Mouse (Mus musculus): ENCODE results near the gene Epha6.

Epha6 gene

DNA sequence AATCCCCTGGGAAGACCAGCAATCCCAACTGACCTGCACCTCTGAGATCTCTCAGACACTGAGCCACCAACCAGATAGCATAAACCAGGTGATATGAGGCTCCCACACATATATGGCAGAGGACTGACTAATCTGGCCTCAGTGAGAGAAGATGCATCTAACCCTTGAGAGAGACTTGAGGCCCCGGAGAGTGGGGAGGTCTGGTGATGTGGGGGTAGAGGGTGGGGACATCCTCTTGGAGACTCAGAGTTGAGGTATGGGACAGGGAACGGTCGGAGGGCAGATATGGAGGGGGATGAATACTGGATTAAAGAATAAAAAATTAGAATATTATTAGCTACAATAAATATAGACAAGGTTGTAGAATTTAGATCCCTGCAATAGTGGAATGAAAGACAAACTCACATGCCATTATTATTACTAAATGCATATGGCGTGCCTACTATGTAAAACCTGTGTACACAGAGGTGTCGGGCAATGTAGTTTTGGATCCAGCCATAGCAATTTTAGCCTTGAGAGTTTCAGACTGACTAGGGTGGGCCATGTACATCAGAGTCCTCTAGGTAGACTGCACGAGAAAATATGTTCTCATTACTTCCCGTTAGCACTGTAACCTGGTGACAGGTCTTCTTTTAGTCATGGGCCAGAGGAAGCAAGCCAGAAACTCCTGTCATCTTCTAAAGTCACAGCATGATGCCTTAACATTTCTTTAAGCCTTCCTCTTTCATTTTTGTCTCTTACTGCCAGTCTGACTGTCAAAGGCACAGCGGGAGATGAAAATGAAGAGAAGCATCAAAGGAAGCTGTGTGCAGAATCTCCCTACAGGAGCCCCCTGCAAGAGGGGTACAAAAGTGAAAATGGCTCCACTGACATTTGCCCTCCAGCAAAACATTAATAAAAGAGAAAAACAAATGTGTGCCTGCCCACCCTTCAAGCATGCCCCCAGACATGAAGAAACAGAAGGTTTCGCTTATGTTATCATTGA, 338.7 kb downstream of the Epha6 start:
- DNase-seq (ENCODE audit: low spot score in 2 of 2), result no peak

DNA sequence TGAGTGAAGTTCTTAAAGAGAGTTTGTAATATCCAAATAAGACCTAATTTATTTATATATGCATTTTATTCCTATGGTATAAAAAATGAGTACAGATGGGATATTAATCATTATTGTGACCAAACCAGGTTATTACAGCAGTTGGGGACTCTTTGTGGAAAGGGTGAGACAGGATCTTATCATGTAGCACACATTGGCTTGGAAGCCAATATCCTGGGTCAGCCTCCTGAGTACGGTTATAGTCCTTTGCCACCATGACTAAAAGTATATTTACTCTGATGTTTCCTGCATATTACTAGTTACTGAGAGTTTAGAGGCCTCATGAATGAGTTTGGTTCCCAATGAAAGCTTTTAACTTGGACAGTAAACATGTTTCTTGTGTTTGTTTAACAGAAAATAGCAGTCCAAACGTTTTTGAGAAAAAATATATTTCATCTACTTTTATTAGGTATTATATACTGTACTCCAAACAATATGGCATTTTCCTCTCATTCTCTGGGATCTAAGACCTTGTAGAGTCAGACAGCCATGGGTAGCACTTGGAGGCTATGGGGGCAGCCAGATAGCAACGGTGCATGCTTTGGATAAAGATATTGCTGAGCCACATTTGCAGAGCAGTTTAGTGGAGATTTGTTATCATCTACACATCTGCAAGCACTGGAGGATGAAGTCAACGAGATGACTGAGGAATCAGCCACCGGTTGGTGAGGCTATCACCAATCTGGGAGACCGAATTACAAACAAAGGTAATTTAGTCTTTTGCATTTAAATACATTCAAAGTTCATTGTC, 340.4 kb downstream of the Epha6 start:
- no peak for DNase-seq (ENCODE audit: low spot score in 2 of 2)

GRCm38 (mm10) chr16:60258151-60258635, 347.1 kb downstream of the Epha6 start:
- no peak for DNase-seq (ENCODE audit: low spot score in 2 of 2)

GRCm38 (mm10) chr16:60257623-60258022, 347.7 kb downstream of the Epha6 start:
- DNase-seq (ENCODE audit: low spot score in 2 of 2), result no peak

- no peak for DNase-seq (ENCODE audit: low spot score in 2 of 2)
These were observed 348.3 kb downstream of the Epha6 start for GRCm38 (mm10) chr16:60257044-60257443.

GRCm38 (mm10) chr16:60239356-60240190, 365.8 kb downstream of the Epha6 start:
- no peak for DNase-seq (ENCODE audit: low spot score in 2 of 2)

DNA sequence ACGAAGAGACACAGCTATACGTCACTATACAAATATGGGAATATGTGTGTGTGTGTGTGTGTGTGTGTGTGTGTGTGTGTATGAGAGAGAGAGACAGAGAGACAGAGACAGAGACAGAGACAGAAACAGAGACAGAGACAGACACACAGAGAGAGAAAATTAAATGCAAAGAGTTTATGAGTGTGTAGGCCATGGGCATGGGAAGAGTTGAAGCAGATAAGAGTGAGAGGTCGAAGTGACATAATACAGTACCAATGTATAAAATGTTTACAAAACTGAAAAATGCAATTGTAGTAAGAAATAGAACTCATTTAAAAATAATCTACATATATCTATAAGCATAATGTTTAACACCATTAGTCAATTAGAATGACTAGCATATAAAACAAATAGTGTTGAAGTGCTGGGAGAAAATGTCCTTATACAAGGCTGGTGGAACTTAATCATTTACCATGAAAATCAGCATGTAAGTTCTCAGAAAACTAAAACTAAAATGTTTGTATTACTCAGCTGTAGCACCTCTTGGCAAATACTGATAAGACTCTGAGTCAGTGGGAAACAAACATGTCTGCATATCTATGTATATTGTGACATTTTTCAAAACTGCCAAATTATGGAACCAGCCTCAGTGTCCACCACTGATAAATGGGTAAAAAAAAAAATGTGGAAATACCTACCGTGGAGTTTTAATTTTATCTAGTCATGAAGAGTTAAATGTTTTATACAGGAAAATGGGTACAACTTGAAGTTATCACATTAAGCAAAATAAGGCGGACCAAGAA, 371.2 kb downstream of the Epha6 start:
- DNase-seq (ENCODE audit: low spot score in 2 of 2), result no peak

GRCm38 (mm10) chr16:60232982-60233381, 372.3 kb downstream of the Epha6 start:
- DNase-seq (ENCODE audit: low spot score in 2 of 2), result no peak

- no peak for DNase-seq (ENCODE audit: low spot score in 2 of 2)
These were observed 396.2 kb downstream of the Epha6 start for GRCm38 (mm10) chr16:60209151-60209550.

GRCm38 (mm10) chr16:60175580-60175979, 429.8 kb downstream of the Epha6 start:
- DNase-seq (ENCODE audit: low spot score in 2 of 2), result no peak

- DNase-seq (ENCODE audit: low spot score in 2 of 2), result no peak
These were observed 452.9 kb downstream of the Epha6 start for GRCm38 (mm10) chr16:60152439-60152838.

DNA sequence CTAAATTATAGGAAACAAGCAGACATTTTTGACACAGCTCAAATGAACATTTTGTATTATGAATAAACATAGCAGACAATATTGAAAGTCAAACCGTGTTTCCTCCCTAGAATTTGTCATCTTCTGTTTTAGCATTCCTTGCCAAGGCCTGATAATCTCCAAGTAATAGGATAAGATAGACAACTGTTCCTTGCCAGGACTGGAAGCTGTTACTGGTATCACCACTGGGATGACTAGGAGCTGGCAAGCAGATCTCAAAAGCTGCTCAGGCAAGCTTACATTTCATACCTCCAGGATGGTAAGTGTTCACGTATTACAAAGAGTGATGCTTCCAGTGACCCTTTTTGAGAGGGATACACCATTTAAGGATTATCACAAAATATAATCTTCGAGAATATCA, 461.0 kb downstream of the Epha6 start:
- no peak for DNase-seq (ENCODE audit: low spot score in 2 of 2)

GRCm38 (mm10) chr16:60121435-60121834, 483.9 kb downstream of the Epha6 start:
- DNase-seq (ENCODE audit: low spot score in 2 of 2), result no peak

GRCm38 (mm10) chr16:60102210-60102609, 503.1 kb downstream of the Epha6 start:
- no peak for DNase-seq (ENCODE audit: low spot score in 2 of 2)

GRCm38 (mm10) chr16:60095333-60095732, 510.0 kb downstream of the Epha6 start:
- no peak for DNase-seq (ENCODE audit: low spot score in 2 of 2)

- DNase-seq (ENCODE audit: low spot score in 2 of 2), result no peak
These were observed 518.4 kb downstream of the Epha6 start for GRCm38 (mm10) chr16:60086976-60087375.

DNA sequence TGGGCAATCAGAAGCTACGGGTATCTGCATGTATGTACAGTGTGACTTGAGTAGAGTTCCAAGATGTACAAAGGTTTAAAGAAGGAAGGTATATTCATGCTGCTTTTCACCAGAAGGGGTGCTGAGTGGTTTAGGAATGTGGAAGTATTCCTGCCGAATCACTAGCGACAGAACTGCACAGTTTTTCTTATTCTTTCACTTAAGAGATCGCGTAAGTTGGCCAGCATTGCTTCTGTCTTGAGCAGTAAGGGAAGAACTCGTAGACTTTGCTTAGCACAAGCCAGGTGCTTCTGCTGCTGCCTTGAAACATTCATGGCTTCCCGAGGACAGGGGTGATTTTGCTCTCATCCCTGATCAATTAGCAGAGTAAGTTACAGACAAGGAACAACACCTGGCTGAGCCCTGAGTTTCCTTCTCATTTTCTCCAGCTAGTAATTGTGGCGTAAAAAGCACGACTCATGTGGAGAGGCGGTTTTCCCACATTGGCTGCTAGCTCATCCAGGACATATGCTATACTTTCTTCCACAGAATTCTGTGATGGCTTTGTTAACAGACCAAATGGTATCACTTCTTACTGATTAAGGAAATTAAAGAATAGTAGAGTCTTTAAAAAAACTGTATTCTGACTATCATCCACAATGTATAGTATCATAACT, 534.7 kb downstream of the Epha6 start:
- DNase-seq (ENCODE audit: low spot score in 2 of 2), result no peak

DNA sequence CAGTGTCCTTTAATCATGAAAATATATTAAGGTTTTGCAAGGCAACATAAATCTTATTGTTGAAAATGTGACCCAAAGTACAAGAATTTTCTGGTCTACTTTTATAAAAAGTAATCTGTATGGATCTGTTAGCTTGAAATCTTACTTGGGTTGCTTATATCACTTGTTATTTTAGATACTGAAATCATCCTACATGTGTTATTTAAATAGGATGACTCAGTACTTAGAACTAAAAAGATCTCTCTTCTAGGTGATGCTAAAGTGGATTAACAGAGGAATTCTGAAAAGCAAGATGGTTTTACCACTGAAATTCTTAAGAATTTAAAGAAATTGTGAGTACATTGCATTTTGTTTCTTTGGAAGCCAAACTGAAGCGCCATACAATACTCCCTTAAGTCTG, 561.5 kb downstream of the Epha6 start:
- no peak for DNase-seq (ENCODE audit: low spot score in 2 of 2)

DNA sequence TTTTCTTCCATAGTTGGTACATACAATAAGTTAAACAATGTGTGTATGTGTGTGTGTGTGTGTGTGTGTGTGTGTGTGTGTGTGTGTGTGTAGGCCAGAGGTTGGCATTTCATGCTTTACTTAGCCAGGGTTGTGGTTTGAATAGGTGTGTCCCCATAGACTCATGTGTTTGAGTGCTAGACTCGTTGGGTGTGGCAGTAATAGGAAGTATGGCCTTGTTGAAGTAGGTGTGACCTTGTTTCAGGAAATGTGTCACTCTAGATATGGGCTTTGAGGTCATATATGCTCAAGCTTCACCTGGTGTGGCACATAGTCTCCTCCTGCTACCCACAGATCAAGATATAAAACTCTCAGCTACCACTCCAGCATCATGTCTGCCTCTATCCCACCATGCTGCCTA, 577.0 kb downstream of the Epha6 start:
- no peak for DNase-seq (ENCODE audit: low spot score in 2 of 2)

DNA sequence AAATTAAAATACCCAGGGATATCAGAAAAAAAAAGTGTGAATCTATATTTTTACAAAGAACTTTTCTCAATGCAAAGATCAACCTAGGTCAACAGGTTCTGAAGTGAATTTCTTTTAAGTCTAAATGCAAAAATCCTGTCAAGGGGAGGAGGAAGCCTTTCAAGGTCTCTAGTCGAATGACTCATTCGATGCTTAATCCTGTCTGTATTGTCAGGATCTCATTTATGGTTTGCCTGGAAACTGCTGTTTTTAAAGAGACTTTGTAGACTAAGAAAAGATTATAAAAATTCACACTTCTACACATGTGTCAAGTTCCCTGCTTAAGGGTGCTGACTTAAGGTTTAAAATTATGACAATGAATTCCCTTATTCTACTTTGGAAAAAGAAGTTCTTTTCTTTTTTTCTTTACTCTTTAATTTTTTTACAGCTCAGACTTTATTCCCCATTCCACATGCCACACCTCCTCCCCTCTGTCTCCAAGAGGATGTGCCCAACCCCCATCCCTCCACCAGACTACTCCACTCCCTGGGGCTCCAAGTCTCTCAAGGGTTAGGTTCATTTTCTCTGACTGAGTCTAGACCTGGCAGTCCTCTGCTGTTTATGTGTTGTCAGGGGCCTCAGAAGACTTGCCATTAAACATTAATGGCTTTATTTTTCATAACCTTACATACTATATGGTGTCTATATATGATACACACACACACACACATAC, 598.3 kb downstream of the Epha6 start:
- DNase-seq (ENCODE audit: low spot score in 2 of 2), result no peak

All from right cerebral cortex, postnatal 36 days (tissue).